Mouse (Mus musculus) lung, embryonic 14.5 days (tissue): ENCODE measurements around the gene Ftcd. TPM values are rescaled to one million over a fixed set of nuclear protein-coding genes. Genes with fewer than 3 reads are reported as not detected.

Experiments
- ATAC-seq: fragments of 200-750 bp; cut with Nextera tagmentation; 2 replicates; pipeline ENCODE4 v1.8.0; 2017; ENCODE audit warnings: mild to moderate bottlenecking, moderate TSS enrichment, moderate library complexity; ENCODE audit not compliant: insufficient read depth
- DNase-seq: peaks from one replicate; pipeline ENCODE4 v3.0.0-alpha.2; 2015
- H3K27ac ChIP-seq: fragments of 300-500 bp; sonication (generic); 2 replicates; pipeline ENCODE4 v1.5.1; 2014; ENCODE audit warnings: low read depth, mild to moderate bottlenecking, moderate library complexity
- H3K27me3 ChIP-seq: fragments of 300-500 bp; sonication (generic); 2 replicates; pipeline ENCODE4 v1.6.1; 2014; ENCODE audit warnings: low read length, control low read depth; ENCODE audit not compliant: insufficient read depth
- H3K36me3 ChIP-seq: fragments of 300-500 bp; sonication (generic); 2 replicates; pipeline ENCODE4 v1.6.1; 2014; ENCODE audit warnings: control low read depth; ENCODE audit not compliant: insufficient read depth
- H3K4me1 ChIP-seq: fragments of 300-500 bp; sonication (generic); 2 replicates; pipeline ENCODE4 v1.6.1; 2014; ENCODE audit warnings: antibody characterized with exemption, control low read depth; ENCODE audit not compliant: insufficient read depth
- H3K4me2 ChIP-seq: fragments of 300-500 bp; sonication (generic); 2 replicates; pipeline ENCODE4 v1.6.1; 2014; ENCODE audit warnings: mild to moderate bottlenecking
- H3K4me3 ChIP-seq: fragments of 300-500 bp; sonication (generic); 2 replicates; pipeline ENCODE4 v1.5.1; 2014; ENCODE audit warnings: low read depth, low read length
- H3K9ac ChIP-seq: fragments of 300-500 bp; sonication (generic); 2 replicates; pipeline ENCODE4 v1.6.1; 2014
- H3K9me3 ChIP-seq: fragments of 300-500 bp; sonication (generic); 2 replicates; pipeline ENCODE4 v1.6.1; 2016; ENCODE audit warnings: low read depth, low read length, control low read depth
- CTCF ChIP-seq: IDR thresholded peaks from 2 replicates; pipeline ENCODE4 v1.5.1; 2016; ENCODE audit warnings: antibody characterized with exemption, low read depth
- WGBS: fragments of 180-500 bp; shearing (Covaris S2); extraction: QIAGEN DNeasy Blood & Tissue Kit; methylation state at CpG from one replicate; pipeline ENCODE4 v1.1.7; 2014; 5-methylcytosine and 5-hydroxymethylcytosine counted together
- polyA plus RNA-seq: library from polyadenylated mRNA; unstranded; fragments of >200 nt; fragmentation: Nextera tagmentation; extraction: Ambion mirVana; gene quantifications from 2 replicates; pipeline ENCODE4 v1.2.1, GENCODE M21; 2014

The Ftcd gene
- 0.12 TPM in 1 of 2 replicates, not detected in the other for polyA plus RNA-seq

DNA sequence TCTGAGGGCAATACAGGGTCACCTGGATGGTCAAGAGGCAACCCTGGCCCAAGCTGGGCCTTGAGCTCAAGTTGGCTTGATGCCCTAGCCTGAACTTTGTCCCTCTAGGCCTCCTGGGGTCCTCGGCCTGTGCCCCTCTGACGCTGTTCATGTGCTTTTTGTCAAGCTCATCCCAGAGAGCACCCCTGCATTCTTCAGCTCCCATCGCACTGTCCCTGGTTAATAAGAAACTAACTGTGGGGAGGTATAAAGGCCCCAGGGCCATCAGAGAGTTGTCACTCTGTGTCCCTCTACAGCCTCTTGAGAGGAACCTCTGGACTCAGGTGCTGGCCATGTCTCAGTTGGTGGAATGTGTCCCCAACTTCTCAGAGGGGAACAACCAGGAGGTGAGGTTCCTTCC, at the start of gene Ftcd:
Gene Ftcd, plus strand, starts transcription at position 275 of the 400 bp plus-strand sequence.
- Histone ChIP-seq H3K9me3 (no peaks in the 10 kb centered on the region), H3K4me2 (no peak within 1 kb of the TSS), H3K27ac (no peak within 1 kb of the TSS), H3K4me3 (no peak within 1 kb of the TSS), H3K36me3 (no peaks in the 10 kb centered on the region), H3K9ac (no peak within 1 kb of the TSS), H3K4me1 (no peaks in the 10 kb centered on the region), H3K27me3 (no peaks in the 10 kb centered on the region)
- ATAC-seq, result no peak
- WGBS, result 68% methylated on average over 3 of the region's 3 CpGs
- DNase-seq, result no peak
- no peak for TF ChIP-seq CTCF

GRCm38 (mm10) chr10:76530922-76531321, 44.5 kb upstream of the Ftcd start:
- TF ChIP-seq CTCF, result no peak

GRCm38 (mm10) chr10:76531375-76531774, 44.1 kb upstream of the Ftcd start, which contains the start of gene Lss:
TSS of gene Lss (plus strand) at chr10:76531588.
- peaks cover 7% of the 10 kb centered on the region; the same call in 1 of the 2 replicates for H3K4me1 ChIP-seq
- DNase-seq (peak; percentile 97), ATAC-seq (peak; percentile 99)
- peak within 1 kb of the TSS; percentile 95 for H3K4me2 ChIP-seq
- H3K27ac ChIP-seq, result peak within 1 kb of the TSS; percentile 72
- H3K9me3 ChIP-seq, result no peaks in the 10 kb centered on the region
- 0% methylated on average over 37 of the region's 37 CpGs for WGBS
- peak; percentile 22; the same call in 1 of the 2 replicates for TF ChIP-seq CTCF
- H3K9ac ChIP-seq, result peak within 1 kb of the TSS; percentile 68
- no peaks in the 10 kb centered on the region for H3K27me3 ChIP-seq
- H3K36me3 ChIP-seq, result peaks cover 25% of the 10 kb centered on the region
- H3K4me3 ChIP-seq, result peak within 1 kb of the TSS; percentile 70

More at GRCm38 (mm10) chr10:76530922-76531321, 44.5 kb upstream of the Ftcd start:
- WGBS, result 1% methylated on average over 11 of the region's 11 CpGs
- Histone ChIP-seq H3K9ac (peak overlapping the region; percentile 44), H3K27ac (no peak overlapping the region; the same call in 1 of the 2 replicates), H3K4me3 (peak overlapping the region; percentile 70), H3K27me3 (no peaks in the 10 kb centered on the region), H3K36me3 (peaks cover 22% of the 10 kb centered on the region), H3K9me3 (no peaks in the 10 kb centered on the region), H3K4me2 (peak overlapping the region; percentile 95), H3K4me1 (peaks cover 7% of the 10 kb centered on the region; the same call in 1 of the 2 replicates)
- ATAC-seq, result no peak; the same call in 1 of the 2 replicates
- DNase-seq, result no peak

DNA sequence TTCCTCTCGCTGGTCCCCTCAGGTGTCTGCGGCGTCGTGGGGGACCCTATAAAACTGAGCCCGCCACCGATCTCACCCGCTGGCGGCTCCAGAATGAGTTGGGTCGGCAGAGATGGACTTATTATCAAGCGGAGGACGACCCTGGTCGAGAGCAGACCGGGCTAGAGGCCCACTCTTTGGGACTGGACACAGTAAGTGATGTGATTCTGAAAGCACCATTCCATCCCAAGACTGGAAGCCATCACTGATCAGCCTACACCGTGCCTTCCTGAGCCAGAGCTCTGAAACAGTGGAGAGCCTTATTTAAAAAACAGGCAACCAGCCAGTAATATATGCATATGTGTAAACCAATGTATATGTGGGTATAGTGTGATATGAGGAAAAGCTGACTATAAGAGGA, 43.6 kb upstream of the Ftcd start:
- Histone ChIP-seq H3K27me3 (no peaks in the 10 kb centered on the region), H3K27ac (peak overlapping the region; percentile 72), H3K4me3 (peak overlapping the region; percentile 70), H3K4me2 (peak overlapping the region; percentile 95), H3K9me3 (no peaks in the 10 kb centered on the region), H3K36me3 (peaks cover 30% of the 10 kb centered on the region), H3K9ac (peak overlapping the region; percentile 68), H3K4me1 (peaks cover 7% of the 10 kb centered on the region; the same call in 1 of the 2 replicates)
- TF ChIP-seq CTCF, result no peak
- DNase-seq (peak; percentile 31), ATAC-seq (peak; percentile 38; the same call in 1 of the 2 replicates)
- 2% methylated on average over 14 of the region's 14 CpGs for WGBS

DNA sequence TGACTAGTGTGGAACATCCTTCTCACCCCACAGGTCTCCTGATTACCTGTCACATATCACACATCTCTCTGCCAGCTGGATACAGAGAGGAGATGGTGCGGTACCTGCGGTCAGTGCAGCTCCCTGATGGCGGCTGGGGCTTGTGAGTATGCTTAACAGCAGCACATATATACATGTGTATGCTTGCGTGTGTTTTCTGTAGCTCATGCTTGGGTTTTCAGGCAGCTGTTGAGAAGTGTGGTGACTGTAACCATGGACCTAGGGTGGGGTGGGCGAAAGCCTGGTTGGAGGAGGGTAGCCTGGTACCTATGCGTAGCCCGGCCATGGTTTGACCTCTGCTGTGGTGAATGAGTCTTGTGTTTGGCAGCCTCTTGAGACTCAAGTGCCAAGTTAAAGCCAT, 39.9 kb upstream of the Ftcd start:
- peaks cover 5% of the 10 kb centered on the region; the same call in 1 of the 2 replicates for H3K4me1 ChIP-seq
- H3K9ac ChIP-seq, result no peak overlapping the region
- DNase-seq, result no peak
- H3K4me2 ChIP-seq, result no peak overlapping the region
- H3K27me3 ChIP-seq, result no peaks in the 10 kb centered on the region
- 92% methylated on average over 7 of the region's 7 CpGs for WGBS
- H3K27ac ChIP-seq, result no peak overlapping the region
- no peak for ATAC-seq
- peaks cover 63% of the 10 kb centered on the region for H3K36me3 ChIP-seq
- no peak overlapping the region for H3K4me3 ChIP-seq
- no peaks in the 10 kb centered on the region for H3K9me3 ChIP-seq
- no peak for TF ChIP-seq CTCF

DNA sequence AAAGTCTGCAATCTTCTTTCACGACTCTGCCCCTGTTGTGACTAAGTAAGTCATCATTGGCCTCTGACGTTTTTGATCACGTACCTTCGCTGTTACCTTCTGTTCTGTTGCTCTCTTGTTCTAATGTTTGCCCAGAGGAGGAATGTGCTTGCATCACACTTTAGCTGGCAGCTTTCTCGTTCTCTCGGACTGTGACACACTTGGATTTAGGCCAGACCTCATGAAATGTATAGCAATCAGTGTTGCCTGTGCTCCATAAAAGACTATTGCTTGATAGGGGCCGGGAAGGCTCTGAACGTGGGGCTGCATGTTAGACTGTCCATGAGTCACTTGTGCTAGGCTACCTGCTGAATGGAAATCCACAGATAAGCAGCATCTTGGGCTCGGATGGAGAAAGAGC, 37.8 kb upstream of the Ftcd start:
- 0 out of 2 replicates have a peak, but pooled peaks have one; percentile 31 for ATAC-seq
- WGBS, result 67% methylated on average over 9 of the region's 9 CpGs

DNA sequence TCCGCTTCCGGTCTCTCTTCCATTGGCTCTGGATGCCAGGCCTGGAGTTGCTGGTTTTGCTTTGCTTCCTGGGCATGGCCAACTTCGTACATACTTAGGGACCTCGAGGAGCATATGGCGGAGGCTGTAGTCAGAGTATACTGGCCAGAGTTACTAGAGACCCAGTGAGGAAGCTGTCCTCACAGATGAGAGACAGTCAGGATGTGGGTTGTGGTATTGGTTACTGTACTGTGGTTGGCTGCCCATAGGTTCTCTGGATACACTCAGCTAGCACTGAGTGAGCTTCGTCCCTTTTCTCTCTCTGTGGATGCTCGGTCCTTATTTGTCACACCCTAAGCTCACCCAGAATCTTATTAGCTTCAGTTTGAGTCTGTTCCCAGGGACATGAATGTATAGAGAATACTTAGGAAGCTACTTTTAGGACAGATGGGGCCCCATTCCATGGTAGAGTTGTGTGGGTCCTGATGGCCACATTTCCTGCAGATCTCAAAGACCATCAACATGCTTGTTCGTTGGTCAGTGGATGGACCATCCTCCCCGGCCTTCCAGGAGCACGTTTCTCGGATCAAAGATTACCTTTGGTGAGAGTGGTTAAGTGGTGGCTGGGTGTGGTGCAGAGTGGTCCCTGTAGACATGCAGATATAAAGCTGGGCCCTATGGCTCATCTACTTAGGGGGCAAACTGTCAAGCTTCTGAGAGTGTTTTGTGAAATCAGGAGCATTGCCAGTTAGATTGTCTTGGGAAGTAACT, 33.9 kb upstream of the Ftcd start:
- Histone ChIP-seq H3K4me2 (no peak overlapping the region), H3K27ac (no peak overlapping the region), H3K36me3 (peaks cover 95% of the 10 kb centered on the region), H3K4me3 (no peak overlapping the region), H3K9ac (no peak overlapping the region), H3K4me1 (no peaks in the 10 kb centered on the region), H3K9me3 (no peaks in the 10 kb centered on the region), H3K27me3 (no peaks in the 10 kb centered on the region)
- no peak for TF ChIP-seq CTCF
- 93% methylated on average over 11 of the region's 11 CpGs for WGBS
- ATAC-seq, result no peak
- no peak for DNase-seq

More for the DNA sequence above, 37.8 kb upstream of the Ftcd start:
- no peak overlapping the region for H3K9ac ChIP-seq
- H3K9me3 ChIP-seq, result no peaks in the 10 kb centered on the region
- no peak overlapping the region for H3K4me2 ChIP-seq
- DNase-seq, result peak; percentile 42
- no peak for TF ChIP-seq CTCF
- H3K27me3 ChIP-seq, result no peaks in the 10 kb centered on the region
- 0 out of 2 replicates have a peak overlapping the region, but pooled peaks have one; percentile 24 for H3K27ac ChIP-seq
- H3K36me3 ChIP-seq, result peaks cover 84% of the 10 kb centered on the region
- H3K4me3 ChIP-seq, result no peak overlapping the region
- no peaks in the 10 kb centered on the region for H3K4me1 ChIP-seq
